Mouse (Mus musculus): ENCODE results near the gene Cenph.

DNA sequence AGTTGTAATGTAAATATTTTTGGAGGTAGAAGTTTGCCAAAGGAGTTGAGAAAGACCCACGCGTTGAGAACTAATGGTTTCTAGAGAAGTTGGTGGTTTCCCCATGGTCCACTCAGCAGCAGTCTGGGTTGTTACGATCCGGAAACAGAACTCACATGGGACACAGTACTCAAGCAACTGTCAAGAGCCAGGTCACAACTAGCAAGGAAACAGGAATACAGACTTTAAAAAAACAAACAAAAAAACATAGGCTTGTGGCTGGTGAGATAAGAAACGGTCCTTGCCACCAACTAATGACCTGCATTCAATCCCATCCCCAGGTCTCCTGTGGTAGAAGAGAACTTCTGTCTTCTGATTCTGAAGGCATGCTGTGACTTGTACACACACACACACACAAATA, 24.9 kb downstream of the Cenph start:
- TF ChIP-seq CTCF (IDR thresholded peaks at IDR 0.05; ENCODE audit: low read depth) (no peak), EP300 (IDR thresholded peaks at IDR 0.05; ENCODE audit: low read depth) (no peak)
